Mouse (Mus musculus): ENCODE data around the gene Myb. TPM values are rescaled to one million over a fixed set of nuclear protein-coding genes. Genes with fewer than 3 reads are reported as not detected.

Gene Myb
- polyA plus RNA-seq (2015; fragmentation: Nextera tagmentation; extraction: Ambion mirVana) = 4.5 and 6.2 TPM in 2 replicates

DNA sequence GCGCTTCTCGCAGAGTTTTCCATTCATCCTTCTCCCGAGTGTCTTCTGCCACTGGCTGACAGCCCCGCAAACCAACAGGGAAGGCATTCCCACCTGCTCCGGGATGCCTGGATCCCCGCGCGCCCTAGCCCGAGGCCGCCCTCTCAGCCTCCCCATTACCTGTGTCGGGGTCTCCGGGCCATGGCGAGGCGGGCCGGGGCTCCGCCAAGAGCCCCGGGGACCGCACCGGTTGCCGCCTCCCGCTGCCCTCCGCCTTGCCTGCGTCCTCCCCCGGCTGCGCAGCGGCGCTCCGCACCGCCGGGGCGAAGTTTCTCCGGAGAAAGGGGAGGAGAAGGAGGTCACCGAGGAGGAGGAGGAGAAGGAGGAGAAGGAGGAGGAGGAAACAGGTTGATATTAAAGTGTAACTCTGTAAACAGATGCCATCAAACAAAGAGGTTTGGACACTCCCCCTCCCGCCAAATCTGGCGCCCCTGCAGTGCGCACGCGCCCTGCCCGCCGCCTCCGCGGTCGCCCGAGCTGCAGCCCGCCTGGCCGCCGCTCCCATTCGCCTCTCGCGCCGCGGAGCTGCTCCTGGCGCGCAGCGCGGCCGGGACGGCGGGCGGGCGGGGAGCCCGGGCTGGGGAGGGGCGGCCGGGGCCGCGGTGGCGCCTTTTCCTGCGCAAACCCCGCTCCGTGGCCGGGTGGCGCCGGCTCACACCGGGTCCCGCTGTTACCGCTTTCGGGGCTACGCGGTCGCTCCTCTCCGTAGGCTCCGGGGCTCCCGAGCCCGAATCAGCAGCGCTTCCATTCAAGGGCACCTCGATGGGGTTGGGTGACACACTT, at the start of gene Myb:
TSS of gene Myb (minus strand) at position 448 of the 822 bp plus-strand sequence.
- peaks cover 34% of the 10 kb centered on the region for H3K27me3 ChIP-seq
- ATAC-seq (ENCODE audit: insufficient number of reproducible peaks, insufficient read depth, low FRiP score, low TSS enrichment, low read depth) = peak; percentile 78

DNA sequence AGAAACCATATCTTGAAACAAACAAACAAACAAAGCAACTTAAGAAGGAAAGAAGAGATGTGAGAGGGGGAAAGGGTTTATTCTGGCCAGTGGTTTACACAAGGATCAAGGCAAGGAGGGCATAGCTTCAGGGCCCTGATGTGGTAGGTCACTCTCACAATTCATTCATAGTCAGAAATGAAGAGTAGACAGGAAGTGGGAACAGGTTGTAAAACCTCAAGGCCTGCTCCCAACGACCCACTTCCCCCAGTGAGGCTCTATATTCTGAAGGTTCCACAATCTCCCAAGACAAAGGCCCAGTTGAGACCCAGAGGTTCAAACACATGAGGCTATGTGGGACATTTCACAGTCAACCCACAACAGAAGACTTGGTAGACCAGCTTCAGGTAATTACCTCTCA, 46.6 kb upstream of the Myb start:
- Histone ChIP-seq H3K9ac (no peak overlapping the region), H3K36me3 (no peaks in the 10 kb centered on the region), H3K27me3 (no peaks in the 10 kb centered on the region), H3K9me3 (no peaks in the 10 kb centered on the region), H3K4me3 (no peak overlapping the region), H3K4me2 (no peak overlapping the region), H3K4me1 (no peaks in the 10 kb centered on the region), H3K27ac (no peak overlapping the region)
- 63% methylated on average over 1 of the region's 1 CpGs for WGBS
- no peak for ATAC-seq (ENCODE audit: insufficient number of reproducible peaks, insufficient read depth, low FRiP score, low TSS enrichment, low read depth)

More for the DNA sequence above, at the start of gene Myb:
- H3K4me1 ChIP-seq = peaks cover 17% of the 10 kb centered on the region
- H3K27ac ChIP-seq = peak within 1 kb of the TSS; percentile 39; the same call in 1 of the 2 replicates
- H3K36me3 ChIP-seq = no peaks in the 10 kb centered on the region
- H3K4me2 ChIP-seq = peak within 1 kb of the TSS; percentile 100
- peak within 1 kb of the TSS; percentile 85 for H3K9ac ChIP-seq
- no peaks in the 10 kb centered on the region for H3K9me3 ChIP-seq
- under 1% methylated on average over 77 of the region's 86 CpGs for WGBS
- peak within 1 kb of the TSS; percentile 71 for H3K4me3 ChIP-seq

DNA sequence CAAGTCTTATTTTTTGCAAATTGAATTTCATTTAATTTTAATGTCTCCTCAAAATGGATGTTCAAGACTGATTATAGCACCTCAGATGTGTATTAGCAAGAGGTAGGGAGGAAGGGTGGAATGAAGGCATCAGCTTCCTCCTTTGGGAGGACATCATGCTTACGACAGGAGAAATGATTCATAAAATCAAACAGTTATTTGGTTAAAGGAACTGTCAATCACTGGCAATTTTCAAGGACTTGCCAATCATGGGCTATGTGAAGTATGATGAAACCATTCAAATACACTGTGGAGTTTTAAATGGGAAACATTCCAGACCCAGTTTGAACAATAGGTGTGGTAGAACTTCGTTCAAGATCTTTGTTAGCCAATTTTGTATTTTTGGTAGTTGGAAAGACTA, 45.4 kb upstream of the Myb start:
- Histone ChIP-seq H3K4me1 (no peaks in the 10 kb centered on the region), H3K27me3 (no peaks in the 10 kb centered on the region), H3K27ac (no peak overlapping the region), H3K9ac (no peak overlapping the region), H3K4me2 (no peak overlapping the region), H3K4me3 (no peak overlapping the region), H3K36me3 (no peaks in the 10 kb centered on the region), H3K9me3 (no peaks in the 10 kb centered on the region)
- no peak for ATAC-seq (ENCODE audit: insufficient number of reproducible peaks, insufficient read depth, low FRiP score, low TSS enrichment, low read depth)
- WGBS = 70% methylated on average over 2 of the region's 2 CpGs

DNA sequence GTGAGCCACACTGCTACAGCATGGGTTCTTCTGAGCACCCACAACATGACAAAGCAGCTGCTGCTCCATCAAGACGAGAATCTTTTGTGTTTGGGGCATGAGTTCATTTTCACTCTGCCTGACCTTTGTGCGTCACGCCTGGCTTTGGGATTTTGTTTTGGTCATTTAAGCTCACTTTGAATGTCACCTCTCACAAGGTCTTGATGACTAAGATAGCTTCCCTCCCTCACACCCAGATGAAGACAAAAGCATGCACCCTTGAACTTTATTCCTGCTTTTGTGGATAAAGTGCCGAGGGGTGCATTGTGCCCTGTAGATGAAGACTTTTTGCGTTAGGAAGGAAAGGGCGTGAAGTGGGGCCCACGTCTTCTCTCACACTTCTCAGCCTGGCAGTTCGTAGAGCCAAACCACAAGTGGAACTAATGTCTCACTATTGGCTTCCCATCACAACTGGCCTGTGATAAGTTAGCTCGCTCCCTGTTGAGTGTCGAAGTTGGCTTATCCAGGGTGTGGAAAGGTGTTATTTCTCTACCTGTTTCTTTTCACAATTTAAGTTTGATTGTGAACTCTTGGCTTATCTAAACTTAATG, 43.8 kb upstream of the Myb start:
- H3K27ac ChIP-seq = no peak overlapping the region
- H3K4me1 ChIP-seq = no peaks in the 10 kb centered on the region
- no peaks in the 10 kb centered on the region for H3K9me3 ChIP-seq
- no peaks in the 10 kb centered on the region for H3K27me3 ChIP-seq
- no peaks in the 10 kb centered on the region for H3K36me3 ChIP-seq
- no peak overlapping the region for H3K4me3 ChIP-seq
- WGBS = 81% methylated on average over 10 of the region's 10 CpGs
- H3K9ac ChIP-seq = no peak overlapping the region
- no peak overlapping the region for H3K4me2 ChIP-seq
- ATAC-seq (ENCODE audit: insufficient number of reproducible peaks, insufficient read depth, low FRiP score, low TSS enrichment, low read depth) = no peak

DNA sequence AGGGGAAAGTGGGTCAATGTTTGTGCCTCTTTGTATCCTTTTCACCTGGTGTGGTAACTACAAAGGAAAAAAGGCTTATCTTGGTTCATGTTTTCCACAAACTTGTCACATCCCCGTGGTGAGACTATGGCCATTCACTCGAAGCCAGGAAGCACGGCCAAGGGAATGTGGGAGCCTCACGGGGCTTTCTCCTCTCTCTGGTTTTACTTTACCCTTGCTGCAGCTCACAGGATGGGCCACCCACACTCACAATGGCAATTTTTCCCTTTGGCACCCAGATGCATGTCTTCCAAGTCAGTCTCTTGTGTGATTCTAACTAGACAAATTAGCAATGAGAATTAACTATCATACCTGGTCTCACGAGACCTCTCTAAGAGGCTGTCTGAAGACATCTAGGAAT, 43.1 kb upstream of the Myb start:
- Histone ChIP-seq H3K4me3 (no peak overlapping the region), H3K4me2 (no peak overlapping the region), H3K27me3 (no peaks in the 10 kb centered on the region), H3K27ac (no peak overlapping the region), H3K4me1 (no peaks in the 10 kb centered on the region), H3K9ac (no peak overlapping the region), H3K36me3 (no peaks in the 10 kb centered on the region), H3K9me3 (no peaks in the 10 kb centered on the region)
- no peak for ATAC-seq (ENCODE audit: insufficient number of reproducible peaks, insufficient read depth, low FRiP score, low TSS enrichment, low read depth)
- 89% methylated on average over 5 of the region's 5 CpGs for WGBS

DNA sequence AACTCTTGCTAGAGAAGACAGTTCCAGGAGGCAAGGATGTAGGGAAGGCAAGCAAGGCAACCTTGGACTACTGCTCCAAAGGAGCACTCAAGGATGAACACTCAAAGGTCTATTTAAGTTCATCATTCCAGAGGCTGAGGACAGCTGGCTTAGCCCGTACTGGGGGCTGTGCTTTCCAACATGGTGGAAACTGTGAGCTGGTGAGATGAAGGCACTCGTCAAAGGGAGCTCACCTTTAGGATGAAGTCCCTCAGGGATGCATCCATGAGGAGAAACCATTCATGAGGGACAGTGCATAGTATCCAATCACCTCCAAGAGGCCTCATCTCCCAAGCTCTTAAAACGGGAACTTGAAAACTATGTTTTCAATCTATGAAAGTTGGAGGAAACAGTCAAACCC, 42.7 kb upstream of the Myb start:
- WGBS = 89% methylated on average over 3 of the region's 3 CpGs
- ATAC-seq (ENCODE audit: insufficient number of reproducible peaks, insufficient read depth, low FRiP score, low TSS enrichment, low read depth) = no peak
- H3K4me2 ChIP-seq = no peak overlapping the region

DNA sequence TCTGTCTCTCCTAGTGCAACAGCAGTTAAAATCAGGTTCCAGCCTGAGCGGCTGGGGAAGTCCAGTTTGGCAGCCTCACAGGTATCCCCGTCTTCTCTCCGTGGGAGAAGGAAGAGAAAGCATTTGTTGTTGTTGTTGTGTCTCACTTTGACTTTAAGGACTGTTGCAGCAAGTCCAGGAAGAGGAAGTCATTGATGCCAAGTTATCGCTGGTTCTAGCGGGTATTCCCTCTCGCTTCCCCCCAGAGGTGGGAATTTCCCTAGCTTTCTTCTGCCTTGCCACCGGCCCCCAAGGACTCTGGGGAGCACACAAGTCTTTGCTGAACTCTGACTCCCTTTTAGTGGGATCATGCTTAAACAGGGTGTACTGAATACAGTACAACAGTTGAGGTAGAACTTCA, 40.0 kb upstream of the Myb start:
- no peaks in the 10 kb centered on the region for H3K9me3 ChIP-seq
- H3K27ac ChIP-seq = no peak overlapping the region
- no peak for ATAC-seq (ENCODE audit: insufficient number of reproducible peaks, insufficient read depth, low FRiP score, low TSS enrichment, low read depth)
- 0 out of 2 replicates have a peak, but pooled peaks cover 2% of the 10 kb centered on the region for H3K4me1 ChIP-seq
- H3K4me3 ChIP-seq = no peak overlapping the region
- H3K27me3 ChIP-seq = no peaks in the 10 kb centered on the region
- no peak overlapping the region for H3K9ac ChIP-seq
- 80% methylated on average over 7 of the region's 7 CpGs for WGBS
- H3K4me2 ChIP-seq = no peak overlapping the region
- H3K36me3 ChIP-seq = no peaks in the 10 kb centered on the region

More for the DNA sequence above, 42.7 kb upstream of the Myb start:
- no peaks in the 10 kb centered on the region for H3K9me3 ChIP-seq
- H3K27me3 ChIP-seq = no peaks in the 10 kb centered on the region
- H3K4me1 ChIP-seq = no peaks in the 10 kb centered on the region
- no peaks in the 10 kb centered on the region for H3K36me3 ChIP-seq
- H3K9ac ChIP-seq = no peak overlapping the region
- H3K4me3 ChIP-seq = no peak overlapping the region
- no peak overlapping the region for H3K27ac ChIP-seq

DNA sequence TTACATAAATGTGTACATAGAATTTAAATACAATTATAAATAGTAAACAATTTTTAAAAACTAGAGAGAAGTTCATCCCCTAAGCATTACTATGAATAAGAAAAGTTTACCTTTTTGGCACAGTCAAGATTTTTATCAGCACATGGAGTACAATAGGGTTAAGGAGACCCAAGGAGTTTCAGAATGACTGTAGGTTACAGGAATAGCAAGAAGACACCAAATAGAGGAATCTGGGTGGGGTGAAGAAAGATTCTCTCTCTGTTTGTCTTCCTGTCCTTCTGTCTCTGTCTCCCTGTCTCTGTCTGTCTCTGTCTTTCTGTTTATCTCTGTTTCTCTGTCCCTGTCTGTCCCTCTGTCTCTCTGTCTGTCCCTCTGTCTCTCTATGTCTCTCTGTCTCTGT, 39.5 kb upstream of the Myb start:
- H3K36me3 ChIP-seq = no peaks in the 10 kb centered on the region
- H3K27ac ChIP-seq = no peak overlapping the region
- no peak overlapping the region for H3K4me2 ChIP-seq
- no peak overlapping the region for H3K4me3 ChIP-seq
- H3K4me1 ChIP-seq = peaks cover 2% of the 10 kb centered on the region; the same call in 1 of the 2 replicates
- H3K27me3 ChIP-seq = no peaks in the 10 kb centered on the region
- no peaks in the 10 kb centered on the region for H3K9me3 ChIP-seq
- no peak for ATAC-seq (ENCODE audit: insufficient number of reproducible peaks, insufficient read depth, low FRiP score, low TSS enrichment, low read depth)
- no peak overlapping the region for H3K9ac ChIP-seq

DNA sequence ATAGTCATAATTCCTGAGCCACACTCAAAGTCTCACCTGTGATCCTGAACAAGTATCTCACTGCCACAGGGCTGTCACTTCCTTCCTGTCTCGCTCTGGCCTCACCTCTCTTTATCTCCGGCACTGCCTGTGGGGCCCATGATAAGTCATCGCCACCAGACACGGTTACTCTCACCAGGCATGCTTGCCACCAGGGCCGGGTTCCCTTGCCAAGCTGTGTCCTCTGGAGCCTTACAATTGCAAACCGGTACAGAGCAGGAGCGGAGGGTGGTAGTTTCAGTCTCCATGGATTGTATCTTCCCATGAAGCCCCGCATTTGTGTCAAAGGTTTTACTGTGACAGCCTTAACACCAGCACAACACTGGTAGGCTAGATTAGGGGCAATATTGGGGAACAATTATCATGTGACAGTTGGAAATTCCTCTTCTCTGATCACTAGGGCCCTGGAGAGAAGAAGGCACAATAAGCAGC, 35.9 kb upstream of the Myb start:
- Histone ChIP-seq H3K27ac (no peak overlapping the region), H3K4me1 (peaks cover 8% of the 10 kb centered on the region; the same call in 1 of the 2 replicates), H3K4me2 (no peak overlapping the region), H3K4me3 (no peak overlapping the region), H3K9me3 (no peaks in the 10 kb centered on the region), H3K9ac (no peak overlapping the region), H3K36me3 (no peaks in the 10 kb centered on the region), H3K27me3 (no peaks in the 10 kb centered on the region)
- 91% methylated on average over 8 of the region's 8 CpGs for WGBS
- ATAC-seq (ENCODE audit: insufficient number of reproducible peaks, insufficient read depth, low FRiP score, low TSS enrichment, low read depth) = no peak

DNA sequence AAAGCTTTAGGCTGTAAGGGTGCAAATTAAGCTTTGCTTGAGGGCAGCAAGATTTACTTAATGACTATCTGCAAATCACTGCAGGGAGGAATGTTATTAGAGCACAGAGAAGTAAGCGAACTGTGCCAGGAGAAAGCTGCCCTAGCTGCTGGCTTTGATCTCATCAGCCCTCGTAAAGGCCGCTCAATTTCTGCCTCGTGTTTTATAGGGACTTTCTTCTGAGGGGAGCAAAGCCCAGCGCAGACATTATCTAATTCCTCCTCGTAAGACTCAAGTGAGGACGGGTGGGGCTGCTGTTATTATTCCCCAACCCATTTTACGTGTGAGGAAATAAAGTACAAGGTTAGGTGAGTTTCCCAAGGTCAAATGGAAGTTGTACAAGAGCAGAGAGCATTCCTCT, 34.8 kb upstream of the Myb start:
- WGBS = 32% methylated on average over 8 of the region's 8 CpGs
- no peak for ATAC-seq (ENCODE audit: insufficient number of reproducible peaks, insufficient read depth, low FRiP score, low TSS enrichment, low read depth)
- no peak overlapping the region for H3K4me3 ChIP-seq

DNA sequence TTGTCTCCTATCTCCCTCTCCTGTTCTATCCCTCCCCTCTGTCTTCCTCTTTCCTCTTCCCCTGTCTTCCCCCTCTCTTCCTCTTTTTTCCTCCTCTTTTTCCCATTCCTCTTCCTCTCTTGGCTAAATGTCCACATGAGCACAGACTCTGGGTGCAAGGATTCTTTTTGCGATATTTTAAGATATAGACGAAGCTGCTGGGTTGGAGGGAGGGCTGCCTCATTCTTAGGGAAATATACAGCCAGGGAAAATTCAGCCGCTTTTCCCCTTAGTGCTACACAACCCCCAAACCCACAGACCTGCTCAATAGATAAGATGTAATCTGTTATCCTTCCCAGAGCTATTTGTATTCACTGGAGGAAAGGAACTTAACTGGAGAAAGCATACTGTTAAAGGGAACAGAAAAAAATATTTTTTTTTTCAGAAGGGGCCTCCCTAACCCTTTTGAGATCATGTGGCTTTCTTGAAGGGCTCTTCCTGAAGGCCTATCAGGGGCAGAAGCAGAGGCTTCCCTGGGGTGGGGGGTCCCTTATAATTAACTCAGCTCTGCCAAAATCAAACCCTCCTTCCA, 33.2 kb upstream of the Myb start:
- peaks cover 8% of the 10 kb centered on the region; the same call in 1 of the 2 replicates for H3K4me1 ChIP-seq
- 53% methylated on average over 3 of the region's 3 CpGs for whole genome bisulfite sequencing
- no peak overlapping the region for H3K4me3 ChIP-seq
- no peak overlapping the region for H3K9ac ChIP-seq
- H3K4me2 ChIP-seq = no peak overlapping the region
- no peaks in the 10 kb centered on the region for H3K9me3 ChIP-seq
- no peak overlapping the region for H3K27ac ChIP-seq
- ATAC-seq (ENCODE audit: insufficient number of reproducible peaks, insufficient read depth, low FRiP score, low TSS enrichment, low read depth) = no peak
- H3K27me3 ChIP-seq = no peaks in the 10 kb centered on the region
- H3K36me3 ChIP-seq = no peaks in the 10 kb centered on the region

More for the DNA sequence above, 34.8 kb upstream of the Myb start:
- Histone ChIP-seq H3K4me1 (peaks cover 8% of the 10 kb centered on the region; the same call in 1 of the 2 replicates), H3K27ac (no peak overlapping the region), H3K4me2 (no peak overlapping the region), H3K36me3 (no peaks in the 10 kb centered on the region), H3K9ac (no peak overlapping the region), H3K9me3 (no peaks in the 10 kb centered on the region), H3K27me3 (no peaks in the 10 kb centered on the region)
